In the genomic region with DNA sequence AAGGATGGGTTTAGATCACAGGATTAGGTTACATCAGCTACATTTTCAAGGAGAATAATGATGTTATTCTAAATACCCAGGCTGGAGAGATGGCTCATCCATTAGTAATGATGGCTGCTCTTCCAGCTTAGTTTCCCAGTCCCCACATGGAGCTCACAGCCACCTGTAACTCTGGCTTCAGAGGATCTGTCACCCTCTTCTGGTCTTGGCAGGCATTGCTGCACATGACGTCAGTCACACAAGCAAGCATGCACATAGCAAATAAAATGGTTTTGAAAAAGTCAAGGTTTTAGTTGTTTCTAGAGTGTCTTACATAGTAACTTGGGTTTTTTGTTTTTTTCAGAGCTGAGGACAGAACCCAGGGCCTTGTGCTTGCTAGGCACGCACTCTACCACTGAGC, we compare ENCODE assay signal across 12 mouse cellular contexts. TPM values are rescaled to one million over a fixed set of nuclear protein-coding genes. Genes with fewer than 3 reads are reported as not detected.
DNase-seq lines count a peak whose midpoint lies in the region; TF ChIP-seq lines count a peak whose summit lies in the region.
"Had no signal": no experiment of that assay in that cellular context is flagged by ENCODE, and none has a peak within 500 bp of the region (broad histone marks: within the 10 kb centered on the region; RNA-seq: fewer than 3 reads in every experiment).

No protein-coding gene starts in this region.

- 73% methylated on average over 2 of the region's 2 CpGs for WGBS in cerebellum, adult 2 months

- no peak for DNase-seq in cerebellum, adult 2 months
- DNase-seq in cerebellum, adult 18-20 months = no peak
- no peak for DNase-seq in layer of hippocampus, adult 2 months (ENCODE audit: low spot score in 2 of 2)
- DNase-seq in layer of hippocampus, adult 9-11 months = no peak
- peak; percentile 80 for DNase-seq in 416B (ENCODE audit: low read depth)
- peak; percentile 36 for DNase-seq in MEL-GATA-1-ER (ENCODE audit: extremely low read depth, low read depth)
- no peak for DNase-seq in ovary, adult 18-20 months (ENCODE audit: low spot score)
- no peak for DNase-seq in right cerebral cortex, postnatal 36 days (ENCODE audit: low spot score in 2 of 2)
- DNase-seq: gastrocnemius, postnatal 10 days; heart, postnatal 10 days had no signal

- H3K4me1 ChIP-seq in cerebellum, adult 2 months (ENCODE audit: control insufficient read depth, insufficient read depth, low read length) = peaks cover 12% of the 10 kb centered on the region
- H3K4me1 ChIP-seq: embryonic facial prominence, embryonic 15.5 days had no signal

- no peak for TF ChIP-seq POLR2A in cerebellum, adult 2 months (IDR thresholded peaks at IDR 0.05; ENCODE audit: borderline replicate concordance, insufficient read depth, low read length)

- TF ChIP-seq CTCF in cerebellum, adult 2 months (IDR thresholded peaks at IDR 0.05; ENCODE audit: borderline replicate concordance, insufficient read depth, low read depth, low read length) = peak; percentile 42; the same call in 1 of the 2 replicates
- peak; percentile 65 for TF ChIP-seq CTCF in layer of hippocampus, adult 2 months (conservative IDR thresholded peaks at IDR 0.05)

- H3K27ac ChIP-seq in cerebellum, adult 2 months (ENCODE audit: insufficient read depth, low read length) = no peak overlapping the region
- H3K27ac ChIP-seq in layer of hippocampus, adult 2 months = no peak overlapping the region
- H3K27ac ChIP-seq: embryonic facial prominence, embryonic 15.5 days had no signal

- H3K27me3 ChIP-seq in cerebellum, adult 2 months (ENCODE audit: control insufficient read depth, insufficient read depth, low read length) = no peaks in the 10 kb centered on the region
- H3K27me3 ChIP-seq: embryonic facial prominence, embryonic 15.5 days had no signal

- no peak overlapping the region for H3K4me3 ChIP-seq in cerebellum, adult 2 months (replicated peaks; ENCODE audit: insufficient read depth, low read depth, low read length)
- H3K4me3 ChIP-seq in layer of hippocampus, adult 2 months = no peak overlapping the region
- H3K4me3 ChIP-seq: embryonic facial prominence, embryonic 15.5 days; myocyte had no signal

RNA-seq across cellular contexts. Expression of a gene that starts 9.8 kb away (rescaled TPM):
- 23.3 and 23.7 TPM in 2 replicates for polyA plus RNA-seq in cerebellum, adult 2 months (2012; rRNA removed)
- 1 to 10 TPM; 5.7 to 8.4 TPM for total RNA-seq in layer of hippocampus, adult 2 months (2021)

RNA-seq across cellular contexts. Expression of a gene that starts 10.0 kb away (rescaled TPM):
- 106 and 112 TPM in 2 replicates for polyA plus RNA-seq in cerebellum, adult 2 months (2012; rRNA removed)
- 10 to 100 TPM; 54.2 to 57.7 TPM for total RNA-seq in layer of hippocampus, adult 2 months (2021)

RNA-seq across cellular contexts. Expression of a gene that starts 19.5 kb away (rescaled TPM):
- 22.6 and 23.3 TPM in 2 replicates for polyA plus RNA-seq in cerebellum, adult 2 months (2012; rRNA removed)
- total RNA-seq in layer of hippocampus, adult 2 months (2021) = 10 to 100 TPM; 77.6 to 81.4 TPM

RNA-seq across cellular contexts. Expression of a gene that starts 19.8 kb away (rescaled TPM):
- 7.6 and 8.6 TPM in 2 replicates for polyA plus RNA-seq in cerebellum, adult 2 months (2012; rRNA removed)
- 10 to 100 TPM in 1 of 2 experiments, 1 to 10 TPM in 1; 7.5 to 11.7 TPM for total RNA-seq in layer of hippocampus, adult 2 months (2021)

RNA-seq across cellular contexts. Expression of a gene that starts 31.4 kb away (rescaled TPM):
- polyA plus RNA-seq in cerebellum, adult 2 months (2012; rRNA removed) = 32.1 and 33.7 TPM in 2 replicates
- total RNA-seq in layer of hippocampus, adult 2 months (2021) = 10 to 100 TPM; 17.8 to 19.0 TPM

Comparison
In these comparisons a context has a peak if more than half of its experiments do, and no peak if none do; other contexts are left out.
1. DNase-seq: peak in 416B (single experiment) and MEL-GATA-1-ER (single experiment); none in cerebellum, adult 2 months (0 of 2), cerebellum, adult 18-20 months (0 of 2), layer of hippocampus, adult 2 months (0 of 2), layer of hippocampus, adult 9-11 months (single experiment), ovary, adult 18-20 months (single experiment) and right cerebral cortex, postnatal 36 days (0 of 2).